Mouse (Mus musculus) yolk sac, embryonic 10.5 days (tissue): ENCODE results near the gene Rpl31.

Experiments
- DNase-seq: peaks from one replicate; pipeline ENCODE4 v3.0.0-alpha.2; 2017; ENCODE audit warnings: low spot score

Rpl31 gene

GRCm38 (mm10) chr1:39367045-39367444 is 597 bp upstream of the Rpl31 start:
- no peak for DNase-seq

DNA sequence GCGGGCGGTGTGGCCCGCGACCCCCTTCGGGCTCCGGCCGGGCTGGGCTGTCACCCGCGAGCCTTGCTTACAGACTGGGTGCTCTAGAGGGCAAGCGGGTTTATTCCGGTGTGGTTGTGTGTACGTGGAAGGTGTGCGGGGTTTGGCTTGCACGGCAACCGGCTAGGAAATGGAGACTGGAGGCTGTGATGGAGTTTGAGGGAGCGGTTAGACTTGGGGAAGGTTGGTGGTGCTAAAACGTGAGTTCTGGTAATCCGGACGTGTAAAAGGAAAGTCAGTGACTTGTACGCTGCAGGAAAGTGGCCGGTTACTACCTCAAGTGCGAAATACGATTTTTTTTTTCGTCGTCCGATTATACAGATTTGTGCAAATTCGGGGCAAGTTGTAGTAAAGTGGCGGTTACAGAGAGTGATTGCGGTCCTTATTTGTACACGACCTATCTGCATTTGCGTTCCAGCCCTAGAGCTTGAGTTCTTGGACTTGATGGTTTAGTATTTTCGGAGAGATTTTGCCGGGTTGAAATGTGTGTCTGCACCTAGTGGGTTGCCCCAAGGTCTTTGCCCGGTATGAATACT is 712 bp downstream of the Rpl31 start:
- no peak for DNase-seq

- DNase-seq: no peak
Measured at GRCm38 (mm10) chr1:39370431-39370830, 2.8 kb downstream of the Rpl31 start.

GRCm38 (mm10) chr1:39372220-39372843 is 4.7 kb downstream of the Rpl31 start:
- no peak for DNase-seq

GRCm38 (mm10) chr1:39373378-39373777 is 5.7 kb downstream of the Rpl31 start:
- no peak for DNase-seq

DNA sequence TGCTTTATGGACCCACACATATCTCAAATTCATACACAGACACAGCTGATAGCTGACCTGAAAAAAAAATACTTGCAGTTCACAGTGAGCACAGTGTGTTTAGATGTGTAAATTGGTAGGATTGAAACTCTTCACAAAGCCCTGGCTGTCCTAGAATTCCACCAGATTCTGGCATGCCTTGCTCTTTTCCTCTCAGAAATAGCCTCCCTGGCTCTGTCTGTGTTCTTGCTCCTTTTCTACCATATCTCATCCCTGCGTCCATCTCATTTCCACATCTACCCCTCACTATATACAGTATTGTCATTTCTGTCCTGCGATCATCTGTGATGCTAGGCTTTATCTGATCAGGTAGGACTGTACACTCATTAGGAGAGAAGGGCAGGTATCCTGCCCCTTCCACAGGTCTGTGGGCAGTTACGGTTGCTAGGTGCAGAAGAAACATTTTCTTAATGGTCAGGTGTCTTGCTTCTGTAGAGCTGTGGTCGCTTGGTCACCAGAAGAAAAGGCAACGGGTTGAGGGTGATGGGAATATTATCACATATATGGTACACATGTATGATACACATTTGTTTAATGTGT is 6.7 kb downstream of the Rpl31 start:
- DNase-seq: no peak

DNA sequence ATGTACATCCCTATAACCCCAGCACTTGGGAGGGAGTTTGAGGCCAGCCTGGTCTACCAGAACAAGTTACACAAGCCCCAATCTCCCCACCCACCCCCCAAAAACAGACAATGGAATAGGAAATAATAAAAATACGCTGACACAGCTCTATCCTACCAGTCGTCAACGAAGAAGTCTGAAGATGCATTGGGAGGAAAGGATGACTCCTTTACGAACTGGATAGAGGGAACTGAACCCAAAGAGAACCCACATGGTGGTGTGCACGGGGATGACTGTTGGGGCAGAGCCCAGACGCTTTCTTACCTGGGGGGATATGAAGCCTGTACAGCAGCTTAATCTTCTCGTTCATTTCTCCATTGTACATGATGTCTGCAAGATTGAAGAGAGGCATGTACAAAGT is 8.5 kb downstream of the Rpl31 start:
- DNase-seq: no peak

DNA sequence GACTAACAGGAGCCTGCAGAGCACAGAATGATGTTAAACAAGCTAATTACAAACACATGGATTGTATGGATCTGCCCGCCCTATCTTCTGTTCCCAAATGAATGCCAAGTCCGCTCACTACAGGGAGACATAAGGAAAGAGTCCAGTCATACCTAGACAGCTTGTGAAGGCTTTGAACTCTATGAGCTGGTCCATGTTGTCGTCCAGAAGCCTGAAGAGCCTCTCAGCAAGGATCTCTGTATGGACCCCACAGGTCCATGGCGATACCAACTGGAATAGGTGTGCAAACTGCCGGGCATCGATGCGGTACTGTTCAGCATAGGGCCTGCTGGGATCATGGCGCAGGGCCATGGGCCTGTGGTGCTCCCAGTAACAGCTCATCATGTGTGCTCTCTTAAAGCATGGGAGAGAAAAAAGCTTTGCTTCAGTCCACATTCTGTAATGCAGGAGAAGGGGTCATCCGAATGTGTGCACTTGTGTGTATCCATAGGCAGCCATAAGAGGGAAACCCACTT is 9.1 kb downstream of the Rpl31 start:
- no peak for DNase-seq

DNA sequence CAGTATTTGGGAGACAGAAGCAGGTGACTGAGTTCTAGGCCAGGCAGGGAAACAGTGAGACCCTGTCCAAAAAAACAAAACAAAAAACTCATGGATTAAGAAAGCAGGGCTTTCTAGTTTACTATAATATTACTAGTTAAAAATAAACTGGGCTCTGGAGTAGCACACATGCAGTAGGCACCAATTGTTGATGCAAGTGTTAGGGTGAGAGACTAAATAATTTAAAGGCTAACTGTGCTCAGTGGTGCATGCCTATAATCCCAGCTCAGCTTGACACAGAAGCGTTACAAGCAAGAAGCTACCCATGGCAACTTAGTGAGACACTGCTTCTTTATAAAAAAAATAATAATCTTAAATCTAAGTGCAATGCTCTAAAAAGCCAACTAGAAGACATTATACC is 10.9 kb downstream of the Rpl31 start:
- DNase-seq: no peak

DNA sequence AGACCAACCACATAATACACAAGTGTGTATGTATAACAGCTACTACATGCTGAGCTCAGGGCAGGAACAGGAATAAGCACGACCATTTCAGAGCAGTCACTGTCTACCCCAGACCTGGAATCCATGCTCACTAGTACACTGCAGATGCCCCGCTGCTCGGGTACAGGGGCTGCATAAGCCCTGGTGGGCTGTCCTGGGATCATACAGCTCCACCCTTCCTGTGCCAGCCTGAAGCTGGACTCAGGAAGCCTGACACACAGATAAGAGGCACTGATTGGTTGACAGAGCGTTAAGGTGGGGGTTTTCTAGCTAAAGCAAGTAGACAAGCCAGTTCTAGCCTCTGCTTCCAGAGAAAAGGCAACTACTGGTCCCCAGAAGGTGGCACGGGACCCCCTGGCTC is 11.4 kb downstream of the Rpl31 start:
- no peak for DNase-seq

DNA sequence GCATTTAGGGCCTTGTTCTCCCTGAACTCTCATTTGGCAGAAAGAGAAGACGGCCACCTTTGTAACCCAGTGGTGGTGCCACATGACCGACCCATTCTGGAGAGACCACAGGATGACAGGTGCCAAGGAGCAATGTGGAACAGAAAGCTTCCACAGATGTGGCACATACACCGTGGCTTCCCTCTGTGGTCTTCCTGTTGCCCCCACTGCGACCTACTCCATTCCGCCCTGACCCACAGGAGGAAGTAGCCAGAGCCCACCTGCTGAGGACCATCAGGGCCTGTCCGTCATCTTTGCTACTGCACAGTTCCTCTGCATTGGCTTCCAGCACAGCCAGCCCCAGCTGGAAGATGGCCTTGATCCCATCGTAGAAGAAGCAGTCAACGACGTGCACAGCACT is 13.4 kb downstream of the Rpl31 start:
- no peak for DNase-seq

GRCm38 (mm10) chr1:39384914-39385313 is 17.3 kb downstream of the Rpl31 start:
- DNase-seq: no peak

- DNase-seq: no peak
Measured at GRCm38 (mm10) chr1:39386456-39386855, 18.8 kb downstream of the Rpl31 start.

DNA sequence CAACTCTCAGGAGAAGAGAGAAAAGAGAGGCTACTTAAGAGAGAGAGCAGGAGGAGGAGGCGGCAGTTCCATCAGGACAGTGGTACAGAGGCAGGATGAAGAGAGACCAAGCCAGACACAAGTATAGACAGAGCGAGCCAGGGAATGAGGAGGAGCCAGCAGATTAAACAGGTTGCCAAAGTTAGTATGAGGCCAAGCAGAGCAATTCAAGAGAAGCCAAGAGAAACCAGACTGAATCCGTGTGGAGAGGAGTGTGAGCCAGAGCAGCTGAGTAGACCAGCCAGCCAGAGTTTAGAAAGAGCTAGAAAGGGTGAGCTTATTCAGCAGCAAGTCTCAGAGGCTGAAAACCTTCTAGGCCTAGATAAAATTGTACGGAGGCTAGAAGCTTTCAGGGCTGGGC is 19.9 kb downstream of the Rpl31 start:
- no peak for DNase-seq

- no peak for DNase-seq
Measured at GRCm38 (mm10) chr1:39388163-39388562, 20.5 kb downstream of the Rpl31 start.

- DNase-seq: no peak
Measured at GRCm38 (mm10) chr1:39389338-39389737, 21.7 kb downstream of the Rpl31 start.

GRCm38 (mm10) chr1:39391652-39392051 is 24.0 kb downstream of the Rpl31 start:
- DNase-seq: no peak

- DNase-seq: peak; percentile 53
Measured at GRCm38 (mm10) chr1:39392189-39392588, 24.5 kb downstream of the Rpl31 start.

DNA sequence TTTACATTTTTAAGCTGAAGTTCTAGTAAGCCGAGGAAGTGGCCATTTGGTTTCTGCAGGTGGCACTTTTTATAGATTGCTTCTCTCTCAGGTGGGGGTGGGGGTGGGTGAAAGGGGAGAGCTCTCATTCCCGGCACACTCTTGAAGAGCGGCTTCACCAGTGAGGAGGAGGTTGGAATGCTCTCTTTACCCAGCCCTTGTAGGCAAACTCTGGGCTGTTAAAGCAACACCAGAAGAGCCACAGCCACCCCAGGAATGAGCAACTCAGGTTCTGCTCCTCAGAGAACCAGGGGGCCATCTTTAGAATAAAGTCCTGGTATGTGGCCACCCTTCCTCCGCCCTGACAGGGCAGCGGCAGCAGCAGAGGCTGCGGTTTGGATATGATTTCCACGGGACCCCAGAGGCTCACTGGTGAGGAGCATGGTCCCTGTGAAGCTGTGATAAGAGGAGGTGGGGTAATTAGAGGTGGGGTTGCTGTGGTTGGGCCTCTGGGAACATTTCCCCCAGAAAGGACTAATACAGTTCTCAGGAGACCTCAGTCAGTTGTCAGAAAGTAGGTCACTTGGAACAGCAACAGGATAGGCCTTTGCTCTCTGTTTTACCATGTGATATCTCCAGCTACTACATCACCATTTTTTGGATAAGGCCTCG is 25.7 kb downstream of the Rpl31 start:
- DNase-seq: no peak

- no peak for DNase-seq
Measured at GRCm38 (mm10) chr1:39394096-39394495, 26.5 kb downstream of the Rpl31 start.

DNA sequence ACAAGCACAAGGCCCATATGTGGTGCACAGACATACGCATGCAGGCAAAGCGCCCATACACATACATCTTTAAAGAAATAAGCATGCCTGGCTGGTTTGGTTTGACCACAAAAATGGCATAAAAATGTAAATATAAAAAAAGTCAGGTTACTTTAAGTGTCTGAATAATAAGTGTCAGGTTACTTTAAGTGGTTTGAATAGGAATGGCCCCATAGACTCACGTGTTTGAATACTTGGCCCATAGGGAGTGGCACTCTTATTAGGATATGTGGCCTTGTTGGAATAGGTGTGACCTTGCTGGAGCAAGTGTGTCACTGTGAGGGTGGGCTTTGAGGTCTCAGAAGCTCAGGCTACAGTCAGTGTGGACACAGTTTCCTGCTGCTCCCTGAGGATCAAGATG is 27.0 kb downstream of the Rpl31 start:
- no peak for DNase-seq

DNA sequence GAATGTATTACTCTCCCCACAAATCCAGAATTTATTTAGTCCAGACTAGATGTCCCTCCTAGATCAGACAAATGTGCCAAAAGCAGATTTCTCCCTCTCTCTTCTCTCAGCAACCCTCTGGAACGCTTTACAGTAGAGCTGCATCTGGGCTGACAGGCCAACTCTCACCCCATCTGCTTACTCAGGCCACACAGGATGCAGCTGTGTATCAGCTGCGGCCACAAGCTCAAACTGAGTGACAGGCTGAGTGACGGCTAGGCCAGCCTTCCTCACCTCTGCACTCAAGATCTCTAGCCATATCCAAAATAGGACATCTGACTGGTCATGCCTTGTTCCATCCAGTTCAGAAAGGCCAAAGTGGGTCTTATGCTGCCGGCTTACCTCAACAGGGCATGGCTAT is 28.7 kb downstream of the Rpl31 start:
- no peak for DNase-seq

DNA sequence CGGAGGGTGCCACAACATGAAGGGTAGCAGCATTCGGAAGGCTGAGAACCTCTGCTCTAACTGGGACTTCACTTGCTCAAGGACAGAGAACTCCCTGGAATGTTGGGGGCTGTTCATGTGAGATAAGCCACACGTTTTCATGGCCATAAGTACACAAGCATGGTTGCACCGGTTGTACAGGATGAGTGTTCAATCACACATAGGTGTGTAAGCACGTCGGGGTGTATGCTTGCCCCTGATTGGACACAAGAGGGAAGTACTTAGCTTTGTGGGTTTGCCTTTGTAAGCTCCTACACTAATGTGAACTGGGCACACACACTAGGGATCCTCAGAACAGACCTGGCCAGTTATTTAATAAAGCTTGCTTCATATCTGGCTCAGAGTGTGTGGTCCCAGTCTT is 30.6 kb downstream of the Rpl31 start:
- no peak for DNase-seq
